Comparison of ENCODE assay signal across 8 mouse cellular contexts in the genomic region with DNA sequence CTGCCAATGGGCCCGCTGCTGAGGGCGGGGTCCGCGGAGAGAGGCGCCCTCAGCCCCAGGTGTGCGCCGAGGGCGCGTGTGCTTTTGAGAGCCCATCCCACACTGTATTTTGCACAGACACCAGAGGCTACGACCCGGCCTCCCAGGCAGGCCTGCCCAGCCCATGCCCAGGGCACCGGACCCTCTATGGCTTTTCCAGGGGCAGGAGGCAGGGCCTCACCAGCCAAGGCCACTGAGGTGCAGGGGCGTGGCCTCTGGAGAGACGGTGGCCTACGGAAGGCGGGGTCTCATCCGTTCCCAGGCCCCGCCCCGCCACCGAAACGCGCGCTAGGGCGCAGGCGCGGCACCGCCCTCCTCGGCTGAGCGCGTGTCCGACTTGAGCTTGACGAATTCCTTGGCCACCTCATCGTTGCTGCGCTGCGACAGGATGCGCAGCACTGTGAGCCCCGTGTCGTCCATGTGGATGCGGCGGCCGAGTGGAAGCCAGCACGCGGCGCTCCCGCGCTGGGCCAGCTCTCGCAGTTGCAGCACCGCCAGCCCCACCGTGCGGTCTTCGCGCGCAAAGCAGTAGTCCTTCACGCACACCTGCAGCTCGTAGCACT. TPM values are rescaled to one million over a fixed set of nuclear protein-coding genes. Genes with fewer than 3 reads are reported as not detected.
DNase-seq lines count a peak whose midpoint lies in the region; ATAC-seq and TF ChIP-seq lines count a peak whose summit lies in the region.

No protein-coding gene starts in this region.

- peak overlapping the region; percentile 46; the same call in 1 of the 2 replicates for H3K27ac ChIP-seq in forebrain, embryonic 14.5 days (ENCODE audit: low read depth, low read length)

- H3K27me3 ChIP-seq in E14TG2a.4 (ENCODE audit: insufficient read depth, low read length), result peaks cover 21% of the 10 kb centered on the region
- peaks cover 6% of the 10 kb centered on the region for H3K27me3 ChIP-seq in forebrain, embryonic 14.5 days (replicated peaks; ENCODE audit: control insufficient read depth, insufficient read depth, low read length)

- intact Hi-C loops in heart, postnatal 25 days (cut with DNase I), result no loop called here

- ATAC-seq in forebrain, embryonic 14.5 days, result peak; percentile 87
- ATAC-seq in neutrophil, adult 5-6 weeks (ENCODE audit: extremely low read depth, insufficient number of reproducible peaks, low FRiP score, poor library complexity, severe bottlenecking), result peak; percentile 61

- peak overlapping the region; percentile 93 for H3K4me2 ChIP-seq in forebrain, embryonic 14.5 days (ENCODE audit: low read length)

- no peak for TF ChIP-seq CTCF in E14TG2a.4 (conservative IDR thresholded peaks at IDR 0.05; ENCODE audit: low read length)
- TF ChIP-seq CTCF in lung, adult 2 months (IDR thresholded peaks at IDR 0.05; ENCODE audit: insufficient read depth, low read length), result no peak

- H3K4me1 ChIP-seq in E14TG2a.4 (replicated peaks; ENCODE audit: low read depth, low read length), result peaks cover 81% of the 10 kb centered on the region
- H3K4me1 ChIP-seq in forebrain, embryonic 14.5 days (ENCODE audit: control insufficient read depth, insufficient read depth, low read length), result peaks cover 13% of the 10 kb centered on the region
- peaks cover 14% of the 10 kb centered on the region for H3K4me1 ChIP-seq in lung, adult 2 months (ENCODE audit: control insufficient read depth, insufficient read depth, low read length)

- H3K36me3 ChIP-seq in E14TG2a.4 (ENCODE audit: insufficient read depth, low read length), result peaks cover 23% of the 10 kb centered on the region
- H3K36me3 ChIP-seq in forebrain, embryonic 14.5 days (ENCODE audit: control insufficient read depth, insufficient read depth, low read length), result peaks cover 21% of the 10 kb centered on the region

- DNase-seq in cerebellum, adult 11 months, result peak; percentile 88
- peak; percentile 93 for DNase-seq in forebrain, embryonic 14.5 days (ENCODE audit: low spot score)
- DNase-seq in heart, postnatal 25 days (ENCODE audit: low spot score), result peak; percentile 89
- peak; percentile 87 to 88 for DNase-seq in layer of hippocampus, adult 18-20 months (ENCODE audit: low spot score in 2 of 2)
- peak; percentile 94 for DNase-seq in lung, adult 2 months
- peak; percentile 87 to 88 for DNase-seq in thymus, adult 18-20 months

- peak overlapping the region; percentile 84 for H3K4me3 ChIP-seq in E14TG2a.4 (replicated peaks; ENCODE audit: low read length)
- H3K4me3 ChIP-seq in forebrain, embryonic 14.5 days (ENCODE audit: low read depth, low read length), result peak overlapping the region; percentile 43
- H3K4me3 ChIP-seq in lung, adult 2 months (replicated peaks; ENCODE audit: extremely low read depth, low read depth, low read length), result peak overlapping the region; percentile 51

- WGBS in forebrain, embryonic 14.5 days, result under 1% methylated on average over 50 of the region's 55 CpGs
- under 1% methylated on average over 53 of the region's 55 CpGs for WGBS in lung, adult 2 months

- TF ChIP-seq POLR2A in lung, adult 2 months (IDR thresholded peaks at IDR 0.05; ENCODE audit: borderline replicate concordance, extremely low read depth, low read depth, low read length), result peak; percentile 51; the same call in 1 of the 2 replicates

- no peaks in the 10 kb centered on the region for H3K9me3 ChIP-seq in E14TG2a.4 (ENCODE audit: low read length)
- no peaks in the 10 kb centered on the region; the same call in 1 of the 2 replicates for H3K9me3 ChIP-seq in forebrain, embryonic 14.5 days (replicated peaks; ENCODE audit: control insufficient read depth, low read length)

- H3K9ac ChIP-seq in forebrain, embryonic 14.5 days (ENCODE audit: low read length), result peak overlapping the region; percentile 68

RNA-seq across cellular contexts. Expression of a gene that starts 18.4 kb away (rescaled TPM):
- 45.3 and 47.2 TPM in 2 replicates for polyA plus RNA-seq in forebrain, embryonic 14.5 days (2014; fragmentation: Nextera tagmentation; extraction: Ambion mirVana)
- 10 to 100 TPM; 41.3 to 43.1 TPM for total RNA-seq in heart, postnatal 25 days (2021)
- 10 to 100 TPM; 53.7 to 54.1 TPM for total RNA-seq in layer of hippocampus, adult 18-20 months (2021)
- polyA plus RNA-seq in lung, adult 2 months (2012; rRNA removed), result 172 and 200 TPM in 2 replicates
- total RNA-seq in neutrophil, adult 5-6 weeks (2017), result 92.2 and 92.5 TPM in 2 replicates

RNA-seq across cellular contexts. Expression of a gene that starts 31.7 kb away (rescaled TPM):
- polyA plus RNA-seq in forebrain, embryonic 14.5 days (2014; fragmentation: Nextera tagmentation; extraction: Ambion mirVana), result 4.1 and 4.5 TPM in 2 replicates
- total RNA-seq in heart, postnatal 25 days (2021), result 1 to 10 TPM in 1 of 2 experiments, under 1 TPM in 1; 0.81 to 1.5 TPM
- total RNA-seq in layer of hippocampus, adult 18-20 months (2021), result 1 to 10 TPM; 2.5 to 3.1 TPM
- polyA plus RNA-seq in lung, adult 2 months (2012; rRNA removed), result 4.8 and 5.4 TPM in 2 replicates
- 94.7 and 127 TPM in 2 replicates for total RNA-seq in neutrophil, adult 5-6 weeks (2017)

RNA-seq across cellular contexts. Expression of a gene that starts 37.2 kb away (rescaled TPM):
- 233 and 279 TPM in 2 replicates for polyA plus RNA-seq in forebrain, embryonic 14.5 days (2014; fragmentation: Nextera tagmentation; extraction: Ambion mirVana)
- 10 to 100 TPM; 68.1 to 75.9 TPM for total RNA-seq in heart, postnatal 25 days (2021)
- 10 to 100 TPM; 32.0 to 33.1 TPM for total RNA-seq in layer of hippocampus, adult 18-20 months (2021)
- polyA plus RNA-seq in lung, adult 2 months (2012; rRNA removed), result 140 TPM in 2 replicates
- 45.6 and 55.1 TPM in 2 replicates for total RNA-seq in neutrophil, adult 5-6 weeks (2017)

RNA-seq across cellular contexts. Expression of a gene that starts 42.4 kb away (rescaled TPM):
- polyA plus RNA-seq in forebrain, embryonic 14.5 days (2014; fragmentation: Nextera tagmentation; extraction: Ambion mirVana), result 13.9 and 16.7 TPM in 2 replicates
- under 1 TPM; 0.73 to 0.83 TPM for total RNA-seq in heart, postnatal 25 days (2021)
- 100 to 1,000 TPM; 226 to 246 TPM for total RNA-seq in layer of hippocampus, adult 18-20 months (2021)
- 0.25 and 0.32 TPM in 2 replicates for polyA plus RNA-seq in lung, adult 2 months (2012; rRNA removed)
- total RNA-seq in neutrophil, adult 5-6 weeks (2017), result 0.12 TPM in 2 replicates

RNA-seq across cellular contexts. Expression of a gene that starts 46.9 kb away (rescaled TPM):
- 1.4 and 2.1 TPM in 2 replicates for polyA plus RNA-seq in forebrain, embryonic 14.5 days (2014; fragmentation: Nextera tagmentation; extraction: Ambion mirVana)
- 1 to 10 TPM; 7.8 to 8.5 TPM for total RNA-seq in heart, postnatal 25 days (2021)
- 1 to 10 TPM; 3.7 to 4.4 TPM for total RNA-seq in layer of hippocampus, adult 18-20 months (2021)
- polyA plus RNA-seq in lung, adult 2 months (2012; rRNA removed), result 56.6 and 72.7 TPM in 2 replicates
- total RNA-seq in neutrophil, adult 5-6 weeks (2017), result 19.0 and 25.7 TPM in 2 replicates

Comparison
In these comparisons a context has a peak if more than half of its experiments do, and no peak if none do; other contexts are left out.
1. Peak in every context shown above with its lines: DNase-seq, ATAC-seq, H3K4me3 ChIP-seq and H3K27ac ChIP-seq.
2. RNA of a gene that starts 31.7 kb away (total RNA-seq): 94.7 to 127 TPM in neutrophil, adult 5-6 weeks; 2.5 to 3.1 TPM in layer of hippocampus, adult 18-20 months and 0.81 to 1.5 TPM in heart, postnatal 25 days; every median in the first group is over 10 times any median in the second.